Mouse (Mus musculus) intestine, embryonic 15.5 days (tissue): ENCODE data around the gene Trmt112. TPM values are rescaled to one million over a fixed set of nuclear protein-coding genes. Genes with fewer than 3 reads are reported as not detected.

Source experiments
- ATAC-seq: fragments of 200-750 bp; cut with Nextera tagmentation; 2 replicates; pipeline ENCODE4 v1.8.0; 2017; ENCODE audit warnings: moderate TSS enrichment, moderate library complexity
- H3K27ac ChIP-seq: fragments of 300-500 bp; sonication (generic); 2 replicates; pipeline ENCODE4 v1.5.1; 2015; ENCODE audit warnings: mild to moderate bottlenecking, inconsistent platforms
- H3K27me3 ChIP-seq: fragments of 300-500 bp; sonication (generic); replicated peaks from 2 replicates; pipeline ENCODE4 v1.6.1; 2015; ENCODE audit warnings: inconsistent platforms
- H3K36me3 ChIP-seq: fragments of 300-500 bp; sonication (generic); 2 replicates; pipeline ENCODE4 v1.6.1; 2015; ENCODE audit warnings: inconsistent platforms
- H3K4me1 ChIP-seq: fragments of 300-500 bp; sonication (generic); replicated peaks from 2 replicates; pipeline ENCODE4 v1.6.1; 2015; ENCODE audit warnings: inconsistent platforms
- H3K4me2 ChIP-seq: fragments of 300-500 bp; sonication (generic); replicated peaks from 2 replicates; pipeline ENCODE4 v1.6.1; 2015; ENCODE audit warnings: mild to moderate bottlenecking, inconsistent platforms
- H3K4me3 ChIP-seq: fragments of 300-500 bp; sonication (generic); replicated peaks from 2 replicates; pipeline ENCODE4 v1.5.1; 2015; ENCODE audit warnings: inconsistent platforms
- H3K9ac ChIP-seq: fragments of 300-500 bp; sonication (generic); 2 replicates; pipeline ENCODE4 v1.6.1; 2015; ENCODE audit warnings: inconsistent platforms
- H3K9me3 ChIP-seq: fragments of 300-500 bp; sonication (generic); 2 replicates; pipeline ENCODE4 v1.6.1; 2016; ENCODE audit warnings: inconsistent platforms
- WGBS: fragments of 180-500 bp; shearing (Covaris S2); methylation state at CpG from one replicate; pipeline ENCODE4 v1.1.7; 2015; 5-methylcytosine and 5-hydroxymethylcytosine counted together
- polyA plus RNA-seq: library from polyadenylated mRNA; unstranded; fragments of >200 nt; fragmentation: Nextera tagmentation; extraction: Ambion mirVana; gene quantifications from 2 replicates; pipeline ENCODE4 v1.2.1, GENCODE M21; 2015

Trmt112 gene
- polyA plus RNA-seq, 1 experiment from 2014 or later: 124 TPM

- Histone ChIP-seq H3K36me3 (peaks cover 35% of the 10 kb centered on the region), H3K9ac (0 out of 2 replicates have a peak overlapping the region, but pooled peaks have one; percentile 11), H3K27ac (peak overlapping the region; percentile 10; the same call in 1 of the 2 replicates), H3K4me2 (peak overlapping the region; percentile 45), H3K4me3 (peak overlapping the region; percentile 18), H3K9me3 (no peaks in the 10 kb centered on the region), H3K4me1 (peaks cover 20% of the 10 kb centered on the region), H3K27me3 (no peaks in the 10 kb centered on the region)
- no peak for ATAC-seq
- 85% methylated on average over 19 of the region's 19 CpGs for WGBS
Measured at GRCm38 (mm10) chr19:6911101-6912074, 1.9 kb downstream of the Trmt112 start.

DNA sequence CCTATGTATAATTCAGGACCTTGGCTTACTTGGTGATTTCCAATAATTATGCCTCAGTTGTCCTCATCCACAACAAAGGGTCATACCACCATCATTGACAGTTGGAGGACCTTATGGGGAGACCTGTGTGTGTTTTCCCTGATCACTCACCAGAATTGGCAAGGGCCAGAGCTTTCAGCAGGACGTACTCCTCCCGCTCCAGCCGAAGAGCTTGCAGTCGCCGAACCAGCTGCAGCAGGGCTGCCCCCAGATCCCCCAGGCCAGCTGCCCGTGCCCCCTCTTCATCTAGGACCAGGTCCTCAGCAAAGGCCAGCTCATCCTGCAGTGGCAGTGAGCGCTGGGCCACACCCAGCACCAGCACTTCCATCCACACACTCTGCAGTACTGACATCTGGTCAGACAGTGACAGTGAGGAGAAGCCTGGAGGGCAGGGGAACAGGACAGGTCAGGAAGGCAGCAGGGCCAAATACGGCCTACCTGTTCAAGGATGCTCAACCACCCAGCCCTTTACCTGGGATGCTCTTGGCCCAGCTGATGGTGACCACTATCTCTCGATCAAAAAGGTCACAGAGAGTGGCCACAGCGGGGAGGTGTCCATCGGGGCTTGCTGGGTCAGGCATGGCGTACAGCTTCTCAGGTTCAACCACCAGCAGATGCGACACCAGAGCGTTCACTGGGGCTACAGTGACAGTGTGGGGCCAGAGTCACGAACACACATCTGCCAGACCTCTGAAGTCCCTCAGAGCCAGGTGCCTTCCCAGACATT lies 2.9 kb downstream of the Trmt112 start:
- no peak overlapping the region for H3K27ac ChIP-seq
- H3K4me1 ChIP-seq: peaks cover 20% of the 10 kb centered on the region
- WGBS: 93% methylated on average over 15 of the region's 15 CpGs
- H3K4me2 ChIP-seq: no peak overlapping the region
- ATAC-seq: no peak
- no peaks in the 10 kb centered on the region for H3K27me3 ChIP-seq
- H3K36me3 ChIP-seq: peaks cover 27% of the 10 kb centered on the region
- no peak overlapping the region for H3K4me3 ChIP-seq
- H3K9me3 ChIP-seq: no peaks in the 10 kb centered on the region
- H3K9ac ChIP-seq: no peak overlapping the region

DNA sequence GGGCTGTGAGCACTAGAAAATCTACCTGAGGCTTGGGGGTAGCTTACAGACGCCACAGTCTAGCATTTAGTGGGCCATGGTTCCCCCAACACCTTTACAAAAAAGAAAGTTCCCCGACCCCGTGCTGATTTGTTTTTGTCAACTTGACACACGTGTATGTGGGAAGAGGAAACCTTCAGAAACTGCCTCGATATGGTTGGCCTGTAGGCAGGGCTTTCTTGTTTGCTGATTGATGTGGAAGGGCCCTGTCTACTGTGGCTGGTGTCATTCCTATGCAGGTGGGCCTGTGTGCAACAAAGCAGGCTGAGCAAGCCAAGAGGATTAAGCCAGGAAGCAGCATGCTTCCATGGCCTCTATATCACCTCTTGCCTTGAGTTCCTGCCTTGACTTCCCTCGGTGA lies 3.5 kb downstream of the Trmt112 start:
- WGBS: 86% methylated on average over 6 of the region's 6 CpGs
- H3K4me2 ChIP-seq: no peak overlapping the region
- no peaks in the 10 kb centered on the region for H3K9me3 ChIP-seq
- H3K27ac ChIP-seq: no peak overlapping the region
- peaks cover 13% of the 10 kb centered on the region for H3K4me1 ChIP-seq
- no peak overlapping the region for H3K4me3 ChIP-seq
- no peaks in the 10 kb centered on the region for H3K27me3 ChIP-seq
- H3K36me3 ChIP-seq: peaks cover 27% of the 10 kb centered on the region
- ATAC-seq: no peak
- no peak overlapping the region for H3K9ac ChIP-seq

DNA sequence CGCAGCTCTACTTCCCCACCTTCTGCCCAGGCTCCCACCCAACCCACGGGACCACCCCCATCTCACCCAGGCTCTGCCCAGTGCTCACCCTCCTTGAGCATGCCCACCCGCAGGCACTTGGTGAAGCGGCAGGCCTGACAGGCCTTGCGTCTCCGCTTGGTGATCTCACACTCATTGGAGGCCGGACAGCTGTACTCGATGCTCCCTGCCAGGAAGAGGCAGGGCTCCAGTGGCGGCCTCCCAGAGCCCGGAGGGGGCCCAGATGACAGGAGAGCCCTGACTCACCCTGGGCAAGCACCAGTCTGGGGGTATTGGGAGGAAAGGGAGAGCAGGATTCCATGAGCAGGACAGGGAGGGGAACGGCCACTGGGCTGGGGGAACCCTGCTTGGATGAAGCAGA lies 4.5 kb downstream of the Trmt112 start:
- Histone ChIP-seq H3K4me3 (no peak overlapping the region), H3K27ac (no peak overlapping the region), H3K9ac (no peak overlapping the region), H3K4me1 (peaks cover 7% of the 10 kb centered on the region), H3K9me3 (no peaks in the 10 kb centered on the region), H3K27me3 (no peaks in the 10 kb centered on the region), H3K4me2 (no peak overlapping the region), H3K36me3 (peaks cover 27% of the 10 kb centered on the region)
- no peak for ATAC-seq
- 81% methylated on average over 11 of the region's 11 CpGs for WGBS

GRCm38 (mm10) chr19:6914540-6914939 lies 5.0 kb downstream of the Trmt112 start:
- no peak overlapping the region for H3K9ac ChIP-seq
- no peak overlapping the region for H3K4me3 ChIP-seq
- no peak overlapping the region for H3K4me2 ChIP-seq
- no peaks in the 10 kb centered on the region for H3K27me3 ChIP-seq
- peaks cover 9% of the 10 kb centered on the region for H3K4me1 ChIP-seq
- H3K9me3 ChIP-seq: no peaks in the 10 kb centered on the region
- H3K27ac ChIP-seq: no peak overlapping the region
- no peak for ATAC-seq
- peaks cover 27% of the 10 kb centered on the region for H3K36me3 ChIP-seq
- WGBS: 90% methylated on average over 9 of the region's 9 CpGs

DNA sequence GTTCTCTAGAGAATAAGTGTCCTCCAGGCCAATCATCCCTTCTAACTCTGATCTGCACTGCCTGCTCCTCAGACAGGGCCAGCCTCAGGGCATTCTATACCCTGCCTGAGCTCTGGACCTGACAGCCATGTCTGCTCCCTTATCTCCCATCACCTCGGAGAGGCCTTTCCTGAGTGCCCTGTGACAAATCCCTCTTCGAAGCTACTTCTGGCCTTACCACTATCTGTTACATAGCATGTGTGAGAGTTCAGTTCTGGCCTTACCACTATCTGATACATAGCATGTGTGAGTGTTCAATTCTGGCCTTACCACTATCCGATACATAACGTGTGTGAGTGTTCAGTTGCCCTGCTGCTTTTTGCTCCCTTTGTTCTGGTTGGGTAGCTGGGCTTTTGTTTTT lies 5.8 kb downstream of the Trmt112 start:
- ATAC-seq: no peak
- WGBS: 83% methylated on average over 4 of the region's 4 CpGs
- H3K9ac ChIP-seq: no peak overlapping the region
- no peaks in the 10 kb centered on the region for H3K27me3 ChIP-seq
- H3K27ac ChIP-seq: no peak overlapping the region
- H3K9me3 ChIP-seq: no peaks in the 10 kb centered on the region
- no peak overlapping the region for H3K4me2 ChIP-seq
- H3K4me3 ChIP-seq: no peak overlapping the region
- peaks cover 16% of the 10 kb centered on the region for H3K4me1 ChIP-seq
- H3K36me3 ChIP-seq: peaks cover 27% of the 10 kb centered on the region

DNA sequence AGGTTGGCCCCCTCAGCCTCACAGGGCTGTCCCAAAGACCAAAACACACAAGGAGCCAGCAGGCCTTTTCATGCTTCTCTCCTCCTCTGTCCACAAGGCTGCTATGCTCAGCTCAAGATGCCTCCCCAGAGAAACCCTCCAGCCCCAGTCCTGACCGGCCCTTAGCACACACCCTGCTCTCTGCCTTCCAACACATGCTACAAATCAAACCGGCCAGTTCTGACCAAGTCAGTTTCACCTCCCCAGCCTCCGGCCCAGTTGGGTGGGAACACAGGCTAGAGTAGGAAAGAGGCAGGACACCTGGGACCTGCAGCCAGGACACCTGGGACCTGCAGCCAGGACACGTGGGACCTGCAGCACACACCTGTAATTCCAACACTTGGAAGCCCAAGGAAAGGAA lies 7.0 kb downstream of the Trmt112 start:
- ATAC-seq: no peak
- Histone ChIP-seq H3K36me3 (peaks cover 22% of the 10 kb centered on the region), H3K27me3 (no peaks in the 10 kb centered on the region), H3K9me3 (no peaks in the 10 kb centered on the region), H3K4me3 (no peak overlapping the region), H3K9ac (no peak overlapping the region), H3K27ac (no peak overlapping the region), H3K4me2 (no peak overlapping the region), H3K4me1 (peaks cover 16% of the 10 kb centered on the region)
- WGBS: 73% methylated on average over 4 of the region's 4 CpGs

- H3K4me2 ChIP-seq: no peak overlapping the region; the same call in 1 of the 2 replicates
- 78% methylated on average over 4 of the region's 4 CpGs for WGBS
- H3K9ac ChIP-seq: no peak overlapping the region
- ATAC-seq: no peak
- H3K36me3 ChIP-seq: peaks cover 7% of the 10 kb centered on the region; the same call in 1 of the 2 replicates
- H3K9me3 ChIP-seq: no peaks in the 10 kb centered on the region
- peak overlapping the region; percentile 33; the same call in 1 of the 2 replicates for H3K27ac ChIP-seq
- H3K4me3 ChIP-seq: no peak overlapping the region
- peaks cover 19% of the 10 kb centered on the region for H3K4me1 ChIP-seq
- peaks cover 6% of the 10 kb centered on the region; the same call in 1 of the 2 replicates for H3K27me3 ChIP-seq
Measured at GRCm38 (mm10) chr19:6918321-6918720, 8.8 kb downstream of the Trmt112 start.

DNA sequence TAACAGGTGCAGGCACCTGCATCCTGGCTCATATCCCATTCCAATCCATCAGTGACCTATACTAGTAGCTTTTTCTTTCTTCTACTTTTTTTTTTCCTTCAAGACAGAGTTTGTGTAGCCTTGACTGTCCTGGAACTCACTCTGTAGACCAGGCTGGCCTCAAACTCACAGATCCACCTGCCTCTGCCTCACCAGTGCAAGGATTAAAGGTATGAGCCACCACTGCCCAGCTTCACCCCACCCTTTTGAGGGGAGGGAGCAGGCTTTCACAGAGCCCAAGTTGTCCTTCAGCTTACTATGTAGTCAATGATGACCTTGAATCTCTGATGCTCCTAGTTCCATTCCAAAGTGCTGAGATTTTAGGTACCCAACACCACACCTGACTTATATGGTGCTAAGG lies 9.9 kb downstream of the Trmt112 start:
- peak overlapping the region; percentile 95 for H3K27ac ChIP-seq

DNA sequence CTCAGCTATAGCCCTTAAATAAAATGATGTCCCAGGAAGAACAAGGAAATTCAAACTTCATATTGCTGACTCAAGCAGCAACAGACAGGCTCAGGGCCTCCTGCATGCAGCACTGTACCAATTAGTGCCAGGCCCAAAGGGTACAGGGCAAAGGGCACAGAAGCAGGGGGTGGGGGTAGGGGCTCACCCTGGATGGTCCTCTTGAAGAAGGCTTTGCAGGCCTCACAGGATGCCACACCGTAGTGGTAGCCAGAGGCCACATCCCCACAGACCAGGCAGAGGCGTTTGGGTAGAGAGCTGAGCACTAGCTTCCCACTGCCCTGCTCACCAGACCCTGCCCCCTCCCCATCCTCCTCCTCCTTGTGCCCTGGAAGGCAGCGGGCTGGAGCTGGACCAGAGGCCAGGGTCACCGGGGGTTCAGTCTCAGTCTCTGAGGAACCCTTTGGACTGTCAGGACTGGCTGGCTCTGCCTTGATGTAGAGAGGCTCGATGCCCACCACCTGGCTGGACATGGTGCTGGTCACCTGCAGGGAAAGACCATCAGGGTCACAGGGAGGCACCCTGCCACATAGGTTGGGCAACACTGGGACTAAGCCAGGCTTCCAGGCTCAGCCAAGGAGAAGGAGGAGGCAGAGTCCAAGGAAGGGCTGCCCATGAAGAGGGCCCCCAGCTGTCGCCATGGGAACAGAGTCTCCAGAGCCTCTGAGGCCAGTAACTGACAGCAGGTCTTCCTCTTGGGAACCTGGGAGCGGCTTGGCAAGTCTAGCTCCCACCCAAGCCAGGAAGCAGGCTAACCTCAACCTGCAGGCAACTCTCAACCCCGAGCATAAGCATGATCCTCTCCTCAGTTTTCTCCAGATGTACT lies 10.6 kb downstream of the Trmt112 start:
- peak overlapping the region; percentile 90 for H3K9ac ChIP-seq
- H3K36me3 ChIP-seq: no peaks in the 10 kb centered on the region
- 37% methylated on average over 8 of the region's 8 CpGs for WGBS
- peaks cover 15% of the 10 kb centered on the region for H3K27me3 ChIP-seq
- peaks cover 21% of the 10 kb centered on the region for H3K4me1 ChIP-seq
- H3K27ac ChIP-seq: peak overlapping the region; percentile 95
- H3K4me2 ChIP-seq: peak overlapping the region; percentile 73
- peak; percentile 50 for ATAC-seq
- no peaks in the 10 kb centered on the region for H3K9me3 ChIP-seq
- H3K4me3 ChIP-seq: peak overlapping the region; percentile 87

More for the DNA sequence above, 9.9 kb downstream of the Trmt112 start:
- Histone ChIP-seq H3K4me3 (no peak overlapping the region), H3K9ac (no peak overlapping the region), H3K36me3 (no peaks in the 10 kb centered on the region), H3K27me3 (peaks cover 9% of the 10 kb centered on the region; the same call in 1 of the 2 replicates), H3K9me3 (no peaks in the 10 kb centered on the region), H3K4me1 (peaks cover 19% of the 10 kb centered on the region), H3K4me2 (peak overlapping the region; percentile 73)
- no peak for ATAC-seq

DNA sequence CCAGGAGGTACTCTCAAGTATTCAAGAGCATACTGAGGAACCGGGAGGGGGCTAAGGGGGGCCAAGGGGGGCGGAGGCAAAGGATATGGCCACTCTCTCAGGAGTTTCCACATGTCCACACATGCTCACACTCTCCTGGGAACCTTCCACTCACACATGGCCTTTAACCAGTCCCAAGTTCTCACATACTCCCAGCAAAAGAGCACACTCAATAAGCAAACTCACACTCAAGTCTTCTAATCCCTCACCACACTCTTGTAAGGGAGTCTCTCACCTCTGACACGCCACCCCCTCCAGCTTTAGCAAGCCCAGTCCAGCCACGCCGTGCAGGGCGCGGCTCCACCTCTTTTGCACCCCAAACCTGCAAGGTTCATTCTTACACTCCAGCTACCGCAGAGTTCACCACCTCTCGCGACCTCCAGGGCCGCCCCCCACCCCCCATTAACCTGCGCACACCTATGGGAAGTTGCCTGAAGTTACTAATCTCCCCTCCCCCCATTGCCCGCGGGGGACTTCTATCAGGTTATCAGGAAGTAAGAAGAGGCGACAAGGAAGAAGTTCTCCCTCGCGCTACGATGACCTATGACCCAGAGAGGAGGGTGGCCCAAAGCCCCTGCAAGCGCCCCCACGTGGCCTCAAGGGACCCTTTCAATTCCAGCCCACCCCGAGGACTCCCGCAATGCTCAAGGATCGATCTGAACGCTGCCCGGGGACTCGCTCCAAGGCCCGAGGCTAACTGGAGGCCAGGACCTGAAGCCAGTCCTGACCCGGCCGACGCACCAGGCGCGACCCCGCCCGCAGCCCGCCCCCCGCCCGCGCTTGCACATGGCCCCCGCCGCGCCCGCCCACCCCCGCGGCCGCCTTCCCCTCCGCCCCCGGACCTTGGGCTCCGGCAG lies 11.5 kb downstream of the Trmt112 start:
- H3K4me1 ChIP-seq: peaks cover 29% of the 10 kb centered on the region
- ATAC-seq: peak; percentile 3; the same call in 1 of the 2 replicates
- 2% methylated on average over 48 of the region's 48 CpGs for WGBS

More for the DNA sequence above, 11.5 kb downstream of the Trmt112 start:
- H3K9ac ChIP-seq: peak overlapping the region; percentile 90
- peaks cover 24% of the 10 kb centered on the region for H3K27me3 ChIP-seq
- no peaks in the 10 kb centered on the region for H3K9me3 ChIP-seq
- H3K4me2 ChIP-seq: peak overlapping the region; percentile 73
- H3K36me3 ChIP-seq: no peaks in the 10 kb centered on the region
- peak overlapping the region; percentile 87 for H3K4me3 ChIP-seq
- H3K27ac ChIP-seq: peak overlapping the region; percentile 95
